Mouse (Mus musculus): Measurements from ENCODE around the gene Lig3. TPM values are rescaled to one million over a fixed set of nuclear protein-coding genes. Genes with fewer than 3 reads are reported as not detected.

Lig3 gene
- 31.3 and 39.5 TPM in 2 replicates for total RNA-seq (2015)
- total RNA-seq (2017) = 37.6 and 67.4 TPM in 2 replicates

DNA sequence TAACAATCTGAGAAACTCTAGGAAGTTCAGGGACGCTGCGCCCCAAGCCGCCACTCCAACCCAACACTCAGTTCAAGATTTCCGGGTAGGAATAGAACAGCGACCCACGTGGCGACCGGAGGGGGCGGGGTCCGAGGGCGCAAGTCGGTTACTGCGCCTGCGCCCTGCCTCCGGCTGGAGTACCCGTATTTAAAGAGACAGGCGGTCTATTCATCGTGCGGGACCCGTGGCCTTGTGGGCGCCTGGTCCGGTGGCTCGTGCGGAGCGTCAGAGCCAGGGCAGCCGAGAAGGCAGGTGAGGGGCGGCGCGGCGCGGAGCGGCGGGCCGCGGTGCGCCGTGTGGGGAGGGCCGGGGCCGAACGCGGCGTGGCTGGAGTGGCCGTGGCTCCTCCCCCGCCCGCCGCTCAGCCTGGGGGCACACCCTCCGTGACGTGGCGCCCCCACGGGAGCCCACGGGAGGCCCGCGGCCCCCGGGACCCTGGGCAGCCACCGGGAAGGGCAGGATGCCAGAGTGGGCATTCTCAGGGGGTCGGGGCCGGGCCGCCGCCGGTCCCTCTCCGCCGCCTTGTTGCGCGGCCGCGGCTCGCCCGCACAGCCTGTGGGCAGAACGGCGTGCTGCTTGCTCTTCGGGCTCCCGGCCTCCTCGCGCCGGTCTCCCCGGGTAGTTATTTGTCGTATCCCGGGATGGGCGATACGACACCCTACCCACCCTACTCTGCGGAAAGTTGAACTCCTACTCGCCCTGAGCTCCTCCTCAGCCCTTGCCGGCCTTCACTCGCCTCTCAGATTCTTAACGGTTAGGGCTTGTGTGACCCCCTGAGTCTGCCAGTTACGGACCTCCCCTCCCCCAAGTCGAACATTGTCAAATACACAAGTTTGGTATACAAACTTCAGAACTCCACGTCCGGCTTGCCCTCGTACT is at the start of gene Lig3:
TSS of gene Lig3 (plus strand) at position 126 of the 921 bp plus-strand sequence.
- peak; percentile 92 for ATAC-seq (replicated peaks; ENCODE audit: poor library complexity)

DNA sequence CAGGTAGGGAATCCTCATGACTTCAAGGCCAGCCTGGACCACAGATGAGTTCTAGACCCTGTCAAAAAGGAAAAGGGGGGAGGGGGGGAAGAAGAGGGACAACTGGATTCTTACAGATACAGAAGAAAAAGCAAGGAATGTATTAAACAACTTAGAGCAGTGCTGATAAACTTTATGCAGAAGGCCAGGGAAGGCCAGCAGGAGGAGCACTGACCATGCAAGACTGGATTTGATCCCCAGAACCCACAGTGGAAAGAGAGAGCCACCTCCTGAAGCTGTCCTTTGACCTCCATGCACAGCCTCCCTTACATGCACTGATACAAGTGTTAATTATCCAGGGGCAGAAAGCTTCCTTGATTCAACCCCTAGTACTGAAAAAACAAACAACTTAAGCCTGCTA is 46.7 kb upstream of the Lig3 start:
- no peak for ATAC-seq (replicated peaks; ENCODE audit: poor library complexity)

DNA sequence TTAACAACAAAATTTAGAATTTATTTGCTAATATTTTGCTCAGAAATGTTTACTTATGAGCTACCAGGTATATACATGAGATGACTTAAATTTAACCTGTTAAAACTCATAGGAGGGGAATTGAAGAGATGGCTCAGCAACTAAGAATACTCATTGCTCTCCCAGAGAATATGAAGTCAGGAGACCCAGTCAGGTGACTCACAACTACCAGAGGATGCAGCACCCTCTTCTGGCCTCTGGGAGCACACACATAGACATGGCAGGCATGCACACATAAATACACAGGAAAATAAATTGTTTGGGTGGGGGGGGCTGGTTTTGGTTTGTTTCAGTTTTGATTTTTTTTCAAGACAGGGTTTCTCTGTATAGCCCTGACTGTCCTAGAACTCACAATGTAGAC is 41.9 kb upstream of the Lig3 start:
- no peak for ATAC-seq (replicated peaks; ENCODE audit: poor library complexity)

DNA sequence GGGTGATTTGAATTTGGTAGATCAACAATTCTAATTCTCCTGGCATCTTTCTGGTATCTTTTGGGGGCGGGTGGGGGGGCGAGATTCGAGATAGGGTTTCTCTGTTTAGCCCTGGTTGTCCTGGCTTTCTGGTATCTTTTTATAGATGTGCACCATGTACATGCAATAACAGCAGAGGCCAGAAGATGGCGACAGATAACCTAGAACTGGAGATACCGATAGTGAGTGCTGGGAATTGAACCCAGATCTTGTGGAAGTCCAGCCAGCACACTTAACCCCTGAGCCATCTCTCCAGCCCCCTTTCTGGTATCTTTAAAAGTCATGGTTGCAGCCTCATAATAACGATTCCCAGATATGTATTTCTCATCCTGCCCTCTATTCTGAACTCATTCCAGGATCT is 34.8 kb upstream of the Lig3 start:
- peak; percentile 87 for ATAC-seq (replicated peaks; ENCODE audit: poor library complexity)

DNA sequence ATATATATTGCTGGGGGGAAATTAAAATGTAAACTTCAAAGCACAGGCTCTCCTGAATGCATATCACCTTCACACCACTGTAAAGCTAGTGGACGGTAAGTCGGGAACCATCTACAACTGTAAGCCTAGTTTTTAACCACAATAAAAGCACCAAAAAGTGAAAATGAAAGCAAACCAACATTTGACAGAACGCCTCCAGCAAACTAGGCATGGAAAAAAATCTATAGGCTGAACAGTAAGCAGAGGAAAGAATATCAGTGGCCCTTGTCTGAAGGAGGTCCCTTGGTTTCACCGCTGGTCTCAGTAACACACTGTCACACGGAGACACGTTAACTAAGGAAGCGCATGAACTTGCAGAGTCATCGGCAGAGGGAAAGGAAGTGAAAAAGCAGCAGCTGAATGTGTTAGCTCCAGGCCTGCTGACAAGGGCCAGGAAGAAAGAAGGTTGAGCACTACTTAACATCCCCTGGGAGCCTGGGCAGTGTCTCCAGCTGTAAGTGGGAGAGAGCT is 34.0 kb upstream of the Lig3 start:
- ATAC-seq (replicated peaks; ENCODE audit: poor library complexity) = peak; percentile 92

DNA sequence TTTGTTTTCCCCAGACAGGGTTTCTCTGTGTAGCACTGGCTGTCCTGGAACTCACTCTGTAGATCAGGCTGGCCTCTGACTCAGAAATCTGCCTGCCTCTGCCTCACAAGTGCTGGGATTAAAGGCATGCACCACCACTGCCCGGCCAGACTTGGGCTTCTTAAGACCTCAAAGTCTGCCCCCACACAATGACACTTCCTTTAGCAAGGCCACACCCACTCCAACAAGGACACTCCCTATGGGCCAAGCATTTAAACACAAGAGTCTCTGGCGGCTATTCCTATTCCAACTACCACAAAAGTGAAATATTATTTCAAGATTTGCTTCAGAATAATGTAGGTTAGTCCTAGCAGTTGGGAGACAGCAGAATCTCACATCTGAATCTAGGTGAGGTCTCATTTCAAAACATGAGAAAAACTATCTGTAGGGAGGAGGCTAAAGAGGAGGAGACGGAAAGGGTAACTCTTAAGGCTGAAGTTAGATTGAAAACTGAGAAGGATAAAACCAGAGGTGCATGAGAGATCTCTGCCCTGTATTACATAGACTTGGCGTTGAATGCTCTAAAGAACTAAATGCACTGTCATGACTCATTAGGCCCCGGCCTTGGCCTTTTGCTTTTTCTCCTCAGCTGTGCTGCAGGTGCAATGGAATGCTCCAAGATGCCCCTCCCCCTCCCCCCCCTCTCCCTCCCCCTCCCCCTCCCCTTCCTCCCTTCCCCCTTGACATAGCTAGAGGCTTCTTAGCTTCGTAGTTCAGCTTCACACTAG is 28.4 kb upstream of the Lig3 start:
- peak; percentile 58 for ATAC-seq (replicated peaks; ENCODE audit: poor library complexity)

DNA sequence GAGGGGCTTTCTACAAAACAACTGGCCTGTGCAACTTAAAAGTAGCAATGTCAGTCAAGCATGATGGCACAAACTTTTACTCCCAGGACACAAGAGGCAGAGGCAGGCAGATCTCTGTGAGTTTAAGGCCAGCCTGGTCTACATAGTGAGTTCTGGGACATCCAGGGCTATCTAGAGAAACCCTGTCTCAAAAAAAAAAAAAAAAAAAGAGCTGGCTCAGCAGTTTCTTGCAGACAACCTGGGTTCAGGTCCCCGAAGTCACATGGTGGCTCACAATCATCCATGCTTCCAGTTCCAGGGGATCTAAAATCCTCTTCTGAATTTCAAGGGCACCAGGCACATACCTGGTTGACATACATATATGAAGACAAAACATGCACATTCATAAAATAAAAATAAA is 25.0 kb upstream of the Lig3 start:
- no peak for ATAC-seq (replicated peaks; ENCODE audit: poor library complexity)

DNA sequence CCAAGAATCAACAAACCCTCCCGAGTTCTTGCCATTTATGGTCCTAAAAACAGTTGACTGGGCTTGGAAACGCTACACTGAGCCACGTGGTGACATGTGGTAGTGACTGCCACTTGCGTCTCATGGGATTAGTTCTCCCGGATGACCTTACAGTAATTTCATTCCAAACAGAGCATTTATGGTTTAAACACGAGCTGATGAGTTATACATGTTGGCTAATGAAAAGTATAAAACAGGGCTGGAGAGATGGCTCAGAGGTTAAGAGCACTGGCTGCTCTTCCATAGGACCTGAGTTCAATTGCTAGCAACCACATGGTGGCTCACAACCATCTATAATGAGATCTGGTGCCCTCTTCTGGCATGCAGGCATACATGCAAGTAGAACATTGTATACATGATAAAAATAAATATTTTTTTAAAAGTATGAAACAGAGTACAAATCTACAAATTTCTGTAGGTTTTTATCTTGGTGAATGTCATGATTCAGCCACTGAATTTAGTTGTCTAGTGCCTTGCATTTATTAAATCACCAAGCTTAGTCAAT is 18.6 kb upstream of the Lig3 start:
- ATAC-seq (replicated peaks; ENCODE audit: poor library complexity) = no peak

DNA sequence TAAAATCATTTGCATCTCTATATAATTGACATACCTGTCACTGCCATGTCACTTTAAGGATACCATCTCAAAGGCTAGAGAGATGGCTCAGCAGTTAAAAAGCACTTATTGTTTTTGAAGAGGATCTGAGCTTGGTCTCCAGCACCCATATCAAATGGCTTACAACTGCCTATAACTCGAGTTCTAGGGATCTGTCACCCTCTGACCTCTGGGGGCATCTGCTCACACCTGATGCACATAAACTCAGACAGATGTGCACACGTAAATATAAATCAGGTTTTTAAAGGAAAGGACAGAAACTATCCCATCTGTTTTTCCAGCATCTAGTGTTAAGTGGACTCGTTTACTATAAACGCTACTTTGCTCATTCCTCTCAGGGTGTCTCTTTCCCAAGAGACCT is 17.6 kb upstream of the Lig3 start:
- no peak for ATAC-seq (replicated peaks; ENCODE audit: poor library complexity)

DNA sequence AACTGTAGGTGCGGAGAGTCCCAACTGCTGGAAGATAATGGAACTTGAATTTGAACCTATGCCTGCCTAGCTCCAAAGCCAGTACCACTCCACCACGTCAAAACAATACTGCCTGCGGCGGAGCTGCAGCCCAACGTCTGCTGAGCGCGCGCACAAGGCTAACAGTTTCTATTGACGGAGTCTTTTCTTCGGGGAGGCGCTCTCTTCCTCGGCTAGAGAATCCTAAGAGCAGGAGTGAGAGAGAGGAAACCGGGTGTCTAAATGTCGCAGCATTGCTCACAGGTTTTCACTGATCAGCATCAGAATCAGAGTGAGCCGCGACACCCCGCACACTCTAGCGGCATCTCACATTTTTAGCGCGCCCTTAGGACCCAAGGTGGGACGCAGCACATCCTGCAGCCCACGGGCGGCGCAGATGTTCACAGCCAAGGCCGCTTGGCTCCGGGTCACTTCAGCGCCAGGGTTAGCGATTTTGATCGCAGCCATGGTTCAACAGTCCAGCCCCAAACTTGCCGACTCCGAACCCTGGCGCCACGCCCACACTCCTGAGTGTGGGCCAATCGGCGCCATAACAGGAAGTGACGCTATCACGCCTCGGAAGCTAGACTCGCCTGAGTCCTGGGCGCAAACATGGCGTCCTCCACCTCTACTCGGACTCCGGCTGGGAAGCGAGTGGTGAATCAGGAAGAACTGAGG is 17.0 kb upstream of the Lig3 start, which contains the start of the genes Cct6b and Zfp830:
TSS of gene Cct6b (minus strand) at position 580 of the 696 bp plus-strand sequence.
TSS of gene Zfp830 (plus strand) at position 604 of the 696 bp plus-strand sequence.
- peak; percentile 95 for ATAC-seq (replicated peaks; ENCODE audit: poor library complexity)

DNA sequence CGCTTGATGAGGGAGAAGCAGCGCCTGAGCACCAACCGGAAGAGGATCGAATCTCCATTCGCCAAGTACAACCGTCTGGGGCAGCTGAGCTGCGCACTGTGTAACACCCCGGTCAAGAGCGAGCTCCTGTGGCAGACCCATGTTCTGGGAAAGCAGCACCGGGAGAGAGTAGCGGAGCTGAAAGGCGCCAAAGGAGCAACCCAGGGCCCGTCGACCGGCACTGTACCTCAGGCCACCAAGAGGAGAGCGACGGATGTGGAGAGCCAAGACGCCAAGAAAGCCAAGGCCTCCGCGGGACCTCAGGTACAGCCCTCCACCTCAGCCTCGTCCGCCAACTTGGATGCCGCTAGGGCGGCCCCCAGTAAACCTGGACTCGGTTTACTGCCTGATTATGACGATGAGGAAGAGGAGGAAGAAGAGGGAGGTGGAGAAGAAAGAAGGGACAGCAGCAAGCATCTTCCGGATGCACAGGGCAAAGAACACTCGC is 16.4 kb upstream of the Lig3 start:
- ATAC-seq (replicated peaks; ENCODE audit: poor library complexity) = peak; percentile 37

DNA sequence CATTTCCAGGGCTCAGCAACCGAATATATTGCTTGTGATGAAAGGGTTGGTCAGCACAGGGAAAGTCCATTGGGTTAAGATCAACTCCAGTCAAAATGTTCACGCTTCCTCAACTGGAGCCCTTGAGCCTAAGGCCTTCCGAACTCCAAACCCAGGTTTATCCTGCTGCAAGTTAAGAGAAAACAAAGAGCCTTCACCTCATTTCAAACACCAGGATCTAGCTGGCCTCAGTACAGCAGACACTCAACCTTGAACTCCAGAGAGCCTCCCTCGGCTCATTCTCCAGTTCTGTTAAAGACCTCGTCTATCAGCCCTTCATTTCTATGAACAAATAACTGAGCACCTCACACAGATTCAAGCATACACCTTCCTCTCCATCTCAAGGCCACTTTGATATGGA is 774 bp upstream of the Lig3 start:
- no peak for ATAC-seq (replicated peaks; ENCODE audit: poor library complexity)

DNA sequence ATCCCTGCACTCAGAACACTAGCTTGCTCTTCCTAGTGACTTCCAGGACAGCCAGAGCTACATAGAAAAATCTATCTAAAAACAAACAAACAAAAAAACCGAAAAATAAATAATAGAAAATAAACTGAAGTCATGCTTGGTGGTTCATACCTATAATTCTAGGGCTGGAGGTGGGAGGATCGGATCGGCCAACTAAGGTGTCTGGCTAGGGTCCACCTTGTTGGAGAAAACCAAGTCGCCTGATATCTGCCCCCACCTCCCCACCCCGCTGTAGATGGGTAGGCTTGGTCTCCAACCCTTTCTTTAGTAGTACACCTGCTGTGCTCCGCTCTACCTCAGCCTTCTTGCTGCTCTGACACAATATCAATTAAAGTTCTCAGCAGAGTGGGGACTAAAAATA is 1.3 kb downstream of the Lig3 start:
- ATAC-seq (replicated peaks; ENCODE audit: poor library complexity) = no peak

DNA sequence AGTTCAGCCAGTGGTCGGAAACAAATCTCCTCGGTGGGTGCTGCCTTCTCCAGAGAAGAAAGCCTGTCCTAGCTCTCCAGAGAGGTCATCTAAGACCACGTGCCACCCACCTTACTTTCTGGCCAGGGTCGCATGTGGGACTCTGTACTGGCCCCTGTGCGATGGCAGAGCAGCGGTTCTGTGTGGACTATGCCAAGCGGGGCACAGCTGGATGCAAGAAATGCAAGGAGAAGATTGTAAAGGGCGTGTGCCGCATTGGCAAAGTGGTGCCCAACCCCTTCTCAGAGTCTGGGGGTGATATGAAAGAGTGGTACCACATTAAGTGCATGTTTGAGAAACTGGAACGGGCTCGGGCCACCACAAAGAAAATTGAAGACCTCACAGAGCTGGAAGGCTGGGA is 2.5 kb downstream of the Lig3 start:
- ATAC-seq (replicated peaks; ENCODE audit: poor library complexity) = no peak

DNA sequence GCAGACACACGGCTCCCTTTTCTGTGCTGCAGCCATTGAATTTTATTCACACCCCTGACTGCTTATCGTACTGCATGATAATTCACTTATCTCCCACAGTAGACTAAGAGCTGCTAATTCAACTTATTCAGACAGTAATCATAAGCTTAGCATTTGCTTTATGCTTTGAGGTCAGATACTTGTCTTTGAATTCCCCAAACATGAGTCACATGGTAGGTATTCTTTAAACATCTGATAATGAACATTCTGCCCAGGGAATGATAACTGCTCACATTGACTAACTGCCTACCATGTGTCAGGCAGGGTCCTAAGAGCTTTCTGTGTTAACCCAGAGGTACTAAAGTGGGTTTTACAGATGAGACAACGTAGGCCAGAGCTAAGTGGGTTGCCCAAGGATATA is 25.7 kb downstream of the Lig3 start:
- peak; percentile 30 for ATAC-seq (replicated peaks; ENCODE audit: poor library complexity)

DNA sequence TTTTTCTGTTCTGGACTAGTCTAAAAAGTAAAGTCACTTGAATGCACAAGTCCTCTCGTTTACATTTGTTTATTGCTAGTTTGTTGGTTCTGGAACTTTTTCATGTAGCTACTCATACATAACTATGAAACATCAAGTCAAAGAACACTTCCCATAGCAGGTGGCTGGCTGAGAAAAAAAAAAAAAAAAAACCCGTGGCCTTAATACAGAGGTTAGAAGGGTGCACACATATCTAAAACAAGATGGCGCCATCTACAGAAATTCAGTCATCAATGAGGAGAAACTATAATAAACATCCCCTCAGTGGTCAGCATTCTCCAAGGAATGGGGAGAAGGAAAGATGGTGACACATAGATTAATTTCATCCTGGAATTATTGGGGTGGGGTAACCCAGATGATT is 26.5 kb downstream of the Lig3 start:
- no peak for ATAC-seq (replicated peaks; ENCODE audit: poor library complexity)

DNA sequence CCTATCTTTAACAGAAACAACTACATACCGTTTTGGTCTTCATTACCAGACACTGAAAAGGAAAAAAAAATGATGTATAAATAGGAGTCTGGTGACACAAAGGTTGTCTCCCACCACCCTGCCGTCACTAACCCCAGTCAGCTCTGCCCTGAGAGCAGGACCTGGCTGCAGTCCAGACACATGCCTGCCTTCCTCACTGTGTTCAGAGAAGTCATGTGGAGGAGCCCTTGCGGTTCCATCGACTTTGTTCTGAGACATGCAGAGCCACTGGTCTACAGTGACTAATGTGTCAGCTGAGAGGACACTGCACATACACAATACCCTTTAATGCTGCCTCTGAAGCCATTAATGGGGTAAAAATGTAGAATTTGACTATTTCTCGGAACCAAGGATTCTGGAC is 27.6 kb downstream of the Lig3 start:
- no peak for ATAC-seq (replicated peaks; ENCODE audit: poor library complexity)

DNA sequence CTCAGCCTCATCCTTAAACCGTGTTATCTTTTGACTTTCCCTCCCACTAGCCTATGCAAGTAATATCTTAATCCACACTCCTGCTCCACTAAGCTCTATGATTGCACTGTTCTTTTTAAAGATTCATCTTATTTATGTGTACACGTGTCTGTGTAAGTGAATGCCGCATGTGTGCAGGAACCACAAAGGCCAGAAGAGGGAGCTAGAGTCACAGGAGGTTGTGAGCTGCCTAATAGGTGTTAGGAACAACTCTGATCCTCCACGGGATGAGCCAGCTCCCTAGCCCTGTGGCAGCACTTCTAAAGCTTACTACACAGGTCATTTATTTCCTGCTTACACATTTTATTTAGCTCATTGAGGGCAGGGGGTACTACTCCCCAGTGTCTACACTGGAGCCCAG is 38.4 kb downstream of the Lig3 start:
- peak; percentile 96 for ATAC-seq (replicated peaks; ENCODE audit: poor library complexity)

DNA sequence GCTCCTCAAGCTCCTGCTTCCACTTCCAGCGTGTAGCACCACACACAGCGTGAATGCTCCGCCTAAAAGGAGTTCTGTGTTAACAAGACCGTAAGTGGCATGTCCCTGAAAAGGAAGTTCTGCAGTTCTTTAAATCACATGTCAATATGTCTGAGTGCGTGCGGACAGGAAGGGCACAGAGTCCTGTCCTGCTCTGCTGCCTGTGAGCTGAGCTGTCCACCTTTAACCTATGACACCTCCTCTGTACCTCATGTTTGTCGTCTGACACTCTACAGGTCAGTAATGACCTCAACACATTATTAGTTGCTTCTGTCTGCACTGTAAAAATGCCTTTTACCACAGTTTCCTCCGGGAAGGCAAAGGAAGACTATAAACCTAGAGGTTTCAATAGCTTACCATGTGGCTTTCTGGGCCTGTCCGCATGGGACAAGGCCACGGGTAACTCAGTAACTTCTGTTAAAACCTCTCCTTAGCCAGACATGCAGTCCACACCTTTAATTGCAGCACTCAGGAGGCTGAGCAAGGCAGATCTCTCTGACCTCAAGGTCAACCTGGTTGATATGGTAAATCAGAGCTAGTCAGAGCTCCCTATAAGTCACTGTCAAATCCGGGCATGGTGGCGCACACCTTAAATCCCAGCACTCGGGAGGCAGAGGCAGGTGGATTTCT is 40.0 kb downstream of the Lig3 start:
- ATAC-seq (replicated peaks; ENCODE audit: poor library complexity) = no peak

DNA sequence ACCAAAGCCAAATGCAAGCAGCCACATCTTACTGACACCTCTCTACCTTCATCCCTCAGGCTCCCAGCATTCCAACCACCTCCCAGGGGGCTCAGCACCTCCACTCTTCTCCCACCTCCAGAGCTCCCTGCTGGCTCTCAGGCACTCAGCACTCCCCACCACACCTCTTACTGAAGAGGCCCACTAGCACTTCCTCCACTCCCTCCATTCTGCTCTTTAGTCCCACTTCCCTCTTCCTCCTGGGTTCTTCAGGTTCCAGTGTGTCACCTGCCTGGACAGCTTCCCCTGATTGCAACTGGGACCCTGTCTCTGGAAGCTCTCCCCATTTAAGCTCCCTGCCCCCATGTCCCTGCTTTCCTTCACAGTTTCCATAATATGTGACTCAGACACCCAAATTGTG is 45.9 kb downstream of the Lig3 start:
- ATAC-seq (replicated peaks; ENCODE audit: poor library complexity) = no peak
